Mouse (Mus musculus): Measurements from ENCODE around the gene Pla2g12a. TPM values are rescaled to one million over a fixed set of nuclear protein-coding genes. Genes with fewer than 3 reads are reported as not detected.

Pla2g12a gene
- polyA plus RNA-seq, 1 experiment from 2014 or later = 25.9 TPM

DNA sequence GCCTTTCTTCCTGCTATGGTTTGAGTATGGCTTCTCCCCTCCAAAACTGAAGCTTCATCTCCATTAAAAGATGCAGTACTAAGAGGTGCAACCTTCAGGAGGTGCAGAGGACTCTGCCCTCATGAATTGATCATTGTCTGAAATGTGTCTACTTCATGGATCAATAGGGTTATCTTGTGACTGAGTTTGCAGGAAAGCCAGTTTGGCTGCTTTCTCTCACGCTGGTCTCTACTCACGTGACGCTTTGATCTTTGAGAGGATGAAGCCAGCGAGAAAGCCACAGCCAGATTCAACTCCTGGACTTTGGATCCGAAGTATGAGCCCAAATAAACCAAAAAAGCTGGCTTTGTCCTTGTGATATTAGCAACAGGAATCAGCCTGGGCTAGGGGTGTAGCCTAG is 8.0 kb downstream of the Pla2g12a start:
- WGBS = 68% methylated on average over 5 of the region's 5 CpGs
- Histone ChIP-seq H3K27ac (replicated peaks; ENCODE audit: low read depth, low read length) (no peak overlapping the region), H3K36me3 (ENCODE audit: control insufficient read depth, insufficient read depth, low read length) (no peaks in the 10 kb centered on the region), H3K9ac (ENCODE audit: low read length) (no peak overlapping the region), H3K4me3 (ENCODE audit: low read depth, low read length) (no peak overlapping the region), H3K9me3 (ENCODE audit: control insufficient read depth, low read length) (no peaks in the 10 kb centered on the region), H3K4me1 (ENCODE audit: control insufficient read depth, insufficient read depth, low read length) (no peaks in the 10 kb centered on the region), H3K4me2 (ENCODE audit: low read depth, severe bottlenecking) (no peak overlapping the region), H3K27me3 (ENCODE audit: control insufficient read depth, insufficient read depth, low read length) (no peaks in the 10 kb centered on the region)
- no peak for DNase-seq (ENCODE audit: low spot score)
- no peak for ATAC-seq (ENCODE audit: insufficient number of reproducible peaks, low FRiP score, low TSS enrichment, low read depth)

DNA sequence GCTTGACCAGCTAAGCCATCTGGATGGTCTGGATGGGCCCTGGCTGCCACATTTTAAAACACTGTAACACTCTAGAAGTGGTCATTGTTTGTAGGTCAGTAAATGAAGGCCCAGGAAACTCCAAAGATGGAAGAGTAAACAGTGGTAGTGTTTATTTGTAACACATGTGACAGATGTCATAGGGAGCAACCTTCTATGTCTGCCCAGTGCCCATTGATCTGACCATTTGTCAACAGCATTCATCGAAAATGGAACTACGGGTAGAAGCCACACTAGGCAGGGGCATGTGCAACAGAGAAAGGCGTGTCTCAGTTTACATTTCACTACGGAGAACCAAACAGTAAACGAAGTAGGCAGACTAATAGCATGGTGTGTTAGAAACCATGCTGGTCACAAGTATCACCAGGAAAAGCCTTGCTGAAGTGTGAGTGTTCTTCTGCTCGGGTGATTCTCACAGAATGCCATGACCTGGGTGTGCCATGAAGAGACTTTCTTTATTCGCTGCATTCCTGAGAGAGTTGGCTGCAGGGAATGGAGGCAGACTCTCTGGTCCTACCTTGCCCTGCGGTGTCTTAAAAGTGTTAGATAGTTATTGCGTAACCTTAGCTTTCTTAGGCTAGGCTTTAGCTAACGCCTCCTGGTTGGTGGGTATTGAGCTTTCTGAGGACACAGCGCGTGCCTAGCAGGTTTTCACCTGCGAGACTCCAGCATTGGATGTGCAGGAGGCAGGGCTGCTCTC is 9.5 kb downstream of the Pla2g12a start:
- Histone ChIP-seq H3K4me3 (ENCODE audit: low read depth, low read length) (no peak overlapping the region), H3K36me3 (ENCODE audit: control insufficient read depth, insufficient read depth, low read length) (0 out of 2 replicates have a peak, but pooled peaks cover 2% of the 10 kb centered on the region), H3K9me3 (ENCODE audit: control insufficient read depth, low read length) (no peaks in the 10 kb centered on the region), H3K27me3 (ENCODE audit: control insufficient read depth, insufficient read depth, low read length) (no peaks in the 10 kb centered on the region), H3K4me1 (ENCODE audit: control insufficient read depth, insufficient read depth, low read length) (no peaks in the 10 kb centered on the region), H3K27ac (replicated peaks; ENCODE audit: low read depth, low read length) (no peak overlapping the region), H3K9ac (ENCODE audit: low read length) (no peak overlapping the region), H3K4me2 (ENCODE audit: low read depth, severe bottlenecking) (no peak overlapping the region)
- DNase-seq (ENCODE audit: low spot score) (no peak), ATAC-seq (ENCODE audit: insufficient number of reproducible peaks, low FRiP score, low TSS enrichment, low read depth) (no peak)
- WGBS = 86% methylated on average over 13 of the region's 13 CpGs

DNA sequence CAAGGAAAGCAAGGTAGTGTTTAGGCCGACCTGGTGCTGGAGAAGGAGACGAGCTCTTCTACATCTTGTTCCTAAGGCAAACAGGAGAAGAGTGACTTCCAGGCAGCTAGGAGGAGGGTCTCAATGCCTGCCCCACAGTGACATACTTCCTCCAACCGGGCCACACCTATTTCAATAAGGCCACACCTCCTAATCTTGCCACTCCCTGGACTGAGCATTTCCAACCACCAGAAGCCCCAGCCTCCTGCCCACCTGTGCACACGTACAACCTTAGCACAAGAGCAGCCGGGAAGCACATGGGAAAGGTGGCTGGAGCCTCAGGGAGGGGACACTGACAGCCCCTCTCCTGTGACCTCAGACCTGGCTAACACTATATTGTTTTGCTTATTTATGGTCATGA is 13.6 kb downstream of the Pla2g12a start:
- Histone ChIP-seq H3K4me1 (ENCODE audit: control insufficient read depth, insufficient read depth, low read length) (no peaks in the 10 kb centered on the region), H3K27me3 (ENCODE audit: control insufficient read depth, insufficient read depth, low read length) (no peaks in the 10 kb centered on the region), H3K4me2 (ENCODE audit: low read depth, severe bottlenecking) (no peak overlapping the region), H3K9ac (ENCODE audit: low read length) (no peak overlapping the region), H3K36me3 (ENCODE audit: control insufficient read depth, insufficient read depth, low read length) (0 out of 2 replicates have a peak, but pooled peaks cover 2% of the 10 kb centered on the region), H3K9me3 (ENCODE audit: control insufficient read depth, low read length) (no peaks in the 10 kb centered on the region), H3K27ac (replicated peaks; ENCODE audit: low read depth, low read length) (no peak overlapping the region), H3K4me3 (ENCODE audit: low read depth, low read length) (no peak overlapping the region)
- 83% methylated on average over 5 of the region's 5 CpGs for WGBS
- ATAC-seq (ENCODE audit: insufficient number of reproducible peaks, low FRiP score, low TSS enrichment, low read depth) = no peak
- DNase-seq (ENCODE audit: low spot score) = no peak

DNA sequence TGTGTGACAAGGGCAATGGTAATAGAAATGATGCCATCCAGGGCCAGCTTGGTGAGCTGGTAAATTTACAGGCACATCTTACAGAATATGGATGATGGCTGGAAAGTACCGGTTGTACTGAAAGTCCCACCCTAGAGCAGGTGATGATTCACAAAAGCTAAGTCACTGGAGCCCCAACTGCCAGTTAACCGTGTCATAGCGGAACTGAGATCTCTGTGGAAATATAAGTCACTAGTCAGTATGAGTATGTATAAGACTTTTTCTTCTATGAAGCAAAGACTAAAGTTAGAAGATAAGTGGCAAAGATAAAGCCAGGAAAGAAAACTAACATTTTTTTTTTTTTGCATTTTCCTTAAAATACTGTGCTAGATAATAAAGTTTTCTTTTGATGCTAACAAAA is 14.7 kb downstream of the Pla2g12a start:
- no peak overlapping the region for H3K4me3 ChIP-seq (ENCODE audit: low read depth, low read length)
- H3K9me3 ChIP-seq (ENCODE audit: control insufficient read depth, low read length) = no peaks in the 10 kb centered on the region
- DNase-seq (ENCODE audit: low spot score) = no peak
- 0 out of 2 replicates have a peak, but pooled peaks cover 2% of the 10 kb centered on the region for H3K36me3 ChIP-seq (ENCODE audit: control insufficient read depth, insufficient read depth, low read length)
- H3K9ac ChIP-seq (ENCODE audit: low read length) = no peak overlapping the region
- 93% methylated on average over 3 of the region's 3 CpGs for WGBS
- ATAC-seq (ENCODE audit: insufficient number of reproducible peaks, low FRiP score, low TSS enrichment, low read depth) = no peak
- no peak overlapping the region for H3K4me2 ChIP-seq (ENCODE audit: low read depth, severe bottlenecking)
- H3K4me1 ChIP-seq (ENCODE audit: control insufficient read depth, insufficient read depth, low read length) = no peaks in the 10 kb centered on the region
- H3K27me3 ChIP-seq (ENCODE audit: control insufficient read depth, insufficient read depth, low read length) = no peaks in the 10 kb centered on the region
- no peak overlapping the region for H3K27ac ChIP-seq (replicated peaks; ENCODE audit: low read depth, low read length)

DNA sequence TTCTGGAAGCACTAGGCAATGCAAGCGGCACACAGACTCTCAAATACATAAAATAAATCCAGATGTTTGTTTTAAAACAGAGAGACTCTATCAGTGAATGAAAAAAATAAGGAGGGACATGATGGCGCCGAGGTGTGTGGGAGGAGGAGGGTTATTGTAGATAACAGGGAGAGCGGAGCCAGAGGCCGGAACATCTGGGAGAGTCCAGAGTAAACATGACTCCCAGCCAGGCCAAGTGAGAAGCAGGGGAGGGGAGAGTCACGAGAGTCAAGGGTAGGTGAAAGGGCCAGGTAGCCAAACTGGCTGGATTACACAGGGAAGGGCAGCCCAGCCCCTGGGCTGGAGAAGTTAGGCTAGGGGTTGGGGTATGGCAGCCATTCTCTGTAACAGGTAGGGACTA is 18.2 kb downstream of the Pla2g12a start:
- WGBS = 63% methylated on average over 6 of the region's 6 CpGs
- DNase-seq (ENCODE audit: low spot score) = no peak
- Histone ChIP-seq H3K4me3 (ENCODE audit: low read depth, low read length) (no peak overlapping the region), H3K36me3 (ENCODE audit: control insufficient read depth, insufficient read depth, low read length) (0 out of 2 replicates have a peak, but pooled peaks cover 2% of the 10 kb centered on the region), H3K27me3 (ENCODE audit: control insufficient read depth, insufficient read depth, low read length) (no peaks in the 10 kb centered on the region), H3K9me3 (ENCODE audit: control insufficient read depth, low read length) (no peaks in the 10 kb centered on the region), H3K9ac (ENCODE audit: low read length) (no peak overlapping the region), H3K27ac (replicated peaks; ENCODE audit: low read depth, low read length) (no peak overlapping the region), H3K4me1 (ENCODE audit: control insufficient read depth, insufficient read depth, low read length) (no peaks in the 10 kb centered on the region), H3K4me2 (ENCODE audit: low read depth, severe bottlenecking) (no peak overlapping the region)
- ATAC-seq (ENCODE audit: insufficient number of reproducible peaks, low FRiP score, low TSS enrichment, low read depth) = no peak

DNA sequence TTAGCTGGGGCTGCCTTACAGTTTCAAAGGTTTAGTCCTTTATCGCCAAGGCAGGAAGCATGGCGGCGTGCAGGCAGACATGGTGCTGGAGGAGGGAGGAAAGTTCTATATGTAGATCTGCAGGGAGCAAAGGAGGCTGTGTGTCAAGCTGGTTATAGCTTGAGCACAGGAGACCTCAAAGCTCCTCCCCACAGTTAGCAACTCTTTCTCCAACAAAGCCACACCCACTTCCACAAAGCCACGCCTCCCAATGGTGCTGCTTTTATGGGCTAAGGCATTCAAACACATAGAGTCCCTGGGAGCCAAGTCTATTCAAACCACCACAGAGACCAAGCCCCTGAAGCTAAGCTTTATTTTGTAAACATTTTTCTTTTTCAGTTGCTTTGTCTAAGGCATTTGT is 20.5 kb downstream of the Pla2g12a start:
- Histone ChIP-seq H3K4me3 (ENCODE audit: low read depth, low read length) (no peak overlapping the region), H3K9ac (ENCODE audit: low read length) (no peak overlapping the region), H3K4me1 (ENCODE audit: control insufficient read depth, insufficient read depth, low read length) (peaks cover 5% of the 10 kb centered on the region; the same call in 1 of the 2 replicates), H3K9me3 (ENCODE audit: control insufficient read depth, low read length) (no peaks in the 10 kb centered on the region), H3K36me3 (ENCODE audit: control insufficient read depth, insufficient read depth, low read length) (no peaks in the 10 kb centered on the region), H3K4me2 (ENCODE audit: low read depth, severe bottlenecking) (no peak overlapping the region), H3K27me3 (ENCODE audit: control insufficient read depth, insufficient read depth, low read length) (no peaks in the 10 kb centered on the region), H3K27ac (replicated peaks; ENCODE audit: low read depth, low read length) (no peak overlapping the region)
- ATAC-seq (ENCODE audit: insufficient number of reproducible peaks, low FRiP score, low TSS enrichment, low read depth) = no peak
- 66% methylated on average over 4 of the region's 4 CpGs for WGBS
- peak; percentile 33 for DNase-seq (ENCODE audit: low spot score)

DNA sequence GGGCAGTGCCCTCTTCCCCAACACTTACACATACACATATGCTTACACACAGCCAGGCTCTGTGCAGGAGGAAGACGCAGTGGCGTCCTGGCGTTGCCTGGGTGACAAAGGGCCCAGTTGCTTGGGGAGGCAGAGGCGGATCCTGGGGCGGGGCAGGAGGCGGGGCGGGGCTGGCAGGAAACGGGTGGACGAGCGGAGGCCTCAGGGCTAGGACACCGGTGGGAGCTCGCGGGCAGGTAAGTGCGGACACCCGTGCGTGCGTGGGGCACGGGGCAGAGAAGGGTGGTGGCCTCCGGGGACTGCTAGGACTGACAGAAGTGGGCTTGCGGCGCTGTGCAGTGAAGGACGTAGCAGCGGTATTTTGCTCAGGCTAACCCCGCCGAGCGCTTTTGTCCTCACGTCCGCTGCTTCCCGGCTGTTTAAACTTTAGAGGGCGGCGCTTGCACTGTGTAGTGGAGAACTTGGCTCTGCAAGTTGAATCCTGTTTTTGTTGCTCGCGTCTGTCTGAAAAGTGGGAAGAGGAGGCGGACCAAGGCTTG is 22.9 kb downstream of the Pla2g12a start, which contains the start of gene Casp6:
TSS of gene Casp6 (plus strand) at position 155 of the 539 bp plus-strand sequence.
- Histone ChIP-seq H3K27ac (replicated peaks; ENCODE audit: low read depth, low read length) (peak within 1 kb of the TSS; percentile 40; the same call in 1 of the 2 replicates), H3K27me3 (ENCODE audit: control insufficient read depth, insufficient read depth, low read length) (no peaks in the 10 kb centered on the region), H3K4me1 (ENCODE audit: control insufficient read depth, insufficient read depth, low read length) (peaks cover 5% of the 10 kb centered on the region; the same call in 1 of the 2 replicates), H3K4me2 (ENCODE audit: low read depth, severe bottlenecking) (peak within 1 kb of the TSS; percentile 50), H3K4me3 (ENCODE audit: low read depth, low read length) (peak within 1 kb of the TSS; percentile 68), H3K9ac (ENCODE audit: low read length) (peak within 1 kb of the TSS; percentile 77), H3K9me3 (ENCODE audit: control insufficient read depth, low read length) (no peaks in the 10 kb centered on the region), H3K36me3 (ENCODE audit: control insufficient read depth, insufficient read depth, low read length) (no peaks in the 10 kb centered on the region)
- DNase-seq (ENCODE audit: low spot score) (peak; percentile 88), ATAC-seq (ENCODE audit: insufficient number of reproducible peaks, low FRiP score, low TSS enrichment, low read depth) (peak; percentile 92)
- WGBS = 0% methylated on average over 34 of the region's 34 CpGs

DNA sequence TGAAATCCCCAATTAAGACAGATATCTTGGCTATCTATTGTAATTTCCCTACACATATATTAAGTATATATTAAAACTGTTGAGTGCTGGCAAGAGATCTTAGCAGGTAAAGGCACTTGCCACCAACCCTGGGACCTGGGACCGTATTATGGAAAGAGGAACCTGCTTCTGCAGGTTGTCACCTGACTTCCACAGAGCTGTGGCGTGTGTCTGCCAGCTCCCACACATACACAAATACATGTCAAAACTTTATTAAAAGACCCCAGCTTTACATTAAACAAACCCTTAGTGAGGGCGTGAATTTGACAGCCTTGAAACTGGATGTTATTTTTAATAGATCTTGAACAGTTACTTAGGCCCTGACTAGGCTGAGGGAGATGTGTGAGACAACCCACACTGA is 25.0 kb downstream of the Pla2g12a start:
- Histone ChIP-seq H3K4me3 (ENCODE audit: low read depth, low read length) (no peak overlapping the region), H3K27me3 (ENCODE audit: control insufficient read depth, insufficient read depth, low read length) (no peaks in the 10 kb centered on the region), H3K4me1 (ENCODE audit: control insufficient read depth, insufficient read depth, low read length) (peaks cover 5% of the 10 kb centered on the region; the same call in 1 of the 2 replicates), H3K9me3 (ENCODE audit: control insufficient read depth, low read length) (no peaks in the 10 kb centered on the region), H3K27ac (replicated peaks; ENCODE audit: low read depth, low read length) (no peak overlapping the region), H3K9ac (ENCODE audit: low read length) (no peak overlapping the region), H3K36me3 (ENCODE audit: control insufficient read depth, insufficient read depth, low read length) (no peaks in the 10 kb centered on the region), H3K4me2 (ENCODE audit: low read depth, severe bottlenecking) (no peak overlapping the region)
- DNase-seq (ENCODE audit: low spot score) = no peak
- no peak for ATAC-seq (ENCODE audit: insufficient number of reproducible peaks, low FRiP score, low TSS enrichment, low read depth)
- 86% methylated on average over 3 of the region's 3 CpGs for WGBS
